Mouse (Mus musculus) embryonic fibroblast, embryonic 13.5 days (primary cell): ENCODE data around the gene Stard13.

Experiments
- CTCF ChIP-seq: IDR thresholded peaks from 2 replicates; pipeline ENCODE4 v1.5.1; 2011; ENCODE audit warnings: mild to moderate bottlenecking, control low read depth, low read length, moderate library complexity, borderline replicate concordance; ENCODE audit not compliant: insufficient read depth
- POLR2A ChIP-seq: IDR thresholded peaks from 2 replicates; pipeline ENCODE4 v1.6.1; 2011; ENCODE audit warnings: low read depth, mild to moderate bottlenecking, control low read depth, low read length, moderate library complexity

DNA sequence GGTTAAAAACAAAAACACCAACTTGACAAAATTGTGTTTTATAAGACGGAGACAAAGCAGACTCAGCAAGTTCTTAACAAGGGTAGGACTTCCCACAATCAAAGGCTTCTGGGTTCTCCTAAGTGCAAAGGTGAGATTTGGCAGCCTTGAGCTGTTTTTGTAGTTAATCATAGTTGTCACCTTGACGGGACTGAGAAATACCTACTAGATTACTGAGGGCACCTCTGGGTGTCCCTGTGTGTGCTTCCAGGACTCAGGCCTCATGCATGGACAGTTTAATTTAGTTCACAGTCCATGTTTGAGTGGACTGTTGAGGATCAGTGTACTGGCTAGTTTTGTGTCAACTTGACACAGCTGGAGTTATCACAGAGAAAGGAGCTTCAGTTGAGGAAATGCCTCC lies 209.2 kb downstream of the Stard13 start:
- TF ChIP-seq POLR2A, result no peak
- TF ChIP-seq CTCF, result no peak
